Mouse (Mus musculus) kidney, adult 8-10 months (tissue): ENCODE data around the gene Ddx27.

Experiments used
- DNase-seq, 2 experiments: peaks; one replicate each; pipeline ENCODE4 v3.0.0; 2022

Gene Ddx27

GRCm38 (mm10) chr2:167063906-167064496, 49.0 kb downstream of the Ddx27 start:
- no peak for DNase-seq

- DNase-seq, result no peak
Measured at GRCm38 (mm10) chr2:167064601-167065295, 49.8 kb downstream of the Ddx27 start.

GRCm38 (mm10) chr2:167066031-167066430, 51.0 kb downstream of the Ddx27 start:
- no peak for DNase-seq

- no peak for DNase-seq
Measured at GRCm38 (mm10) chr2:167066528-167067516, 51.8 kb downstream of the Ddx27 start.

- DNase-seq, result no peak
Measured at GRCm38 (mm10) chr2:167067575-167067974, 52.6 kb downstream of the Ddx27 start.

GRCm38 (mm10) chr2:167070341-167070740, 55.3 kb downstream of the Ddx27 start:
- DNase-seq, result peak in 1 of 2 experiments; percentile 47

- no peak for DNase-seq
Measured at GRCm38 (mm10) chr2:167071266-167071640, 56.3 kb downstream of the Ddx27 start.

GRCm38 (mm10) chr2:167071641-167072601, 56.9 kb downstream of the Ddx27 start:
- peak; percentile 89 to 97 for DNase-seq

GRCm38 (mm10) chr2:167074587-167074986, 59.6 kb downstream of the Ddx27 start:
- DNase-seq, result no peak

GRCm38 (mm10) chr2:167076352-167076751, 61.4 kb downstream of the Ddx27 start:
- DNase-seq, result no peak

- no peak for DNase-seq
Measured at GRCm38 (mm10) chr2:167076759-167077158, 61.8 kb downstream of the Ddx27 start.

GRCm38 (mm10) chr2:167077199-167077962, 62.4 kb downstream of the Ddx27 start:
- no peak for DNase-seq

GRCm38 (mm10) chr2:167078486-167078885, 63.5 kb downstream of the Ddx27 start:
- DNase-seq, result no peak

- DNase-seq, result no peak
Measured at GRCm38 (mm10) chr2:167078931-167079495, 64.0 kb downstream of the Ddx27 start.

- DNase-seq, result no peak
Measured at GRCm38 (mm10) chr2:167079535-167080257, 64.7 kb downstream of the Ddx27 start.

- no peak for DNase-seq
Measured at GRCm38 (mm10) chr2:167080387-167080786, 65.4 kb downstream of the Ddx27 start.

GRCm38 (mm10) chr2:167081135-167081534, 66.1 kb downstream of the Ddx27 start:
- DNase-seq, result no peak

- no peak for DNase-seq
Measured at GRCm38 (mm10) chr2:167081639-167082038, 66.6 kb downstream of the Ddx27 start.
